Mouse (Mus musculus) MEL (cell line): ENCODE results near the gene D3Ertd751e. TPM values are rescaled to one million over a fixed set of nuclear protein-coding genes. Genes with fewer than 3 reads are reported as not detected.

Experiments
- DNase-seq: peaks from one replicate; pipeline ENCODE4 v3.0.0; 2011; ENCODE audit warnings: low read depth, low spot score
- H3K27ac ChIP-seq: 2 replicates; pipeline ENCODE4 v1.5.1; 2012; ENCODE audit warnings: low read depth, mild to moderate bottlenecking, control low read depth, low read length, moderate library complexity; ENCODE audit not compliant: control insufficient read depth
- H3K27me3 ChIP-seq, 2 experiments: fragments of 150-350 bp in 1 of 2; sonication (generic) in 1 of 2; 2 replicates each; pipeline ENCODE4 v1.6.1; 2012; ENCODE audit warnings: low read length in 2 of 2, mild to moderate bottlenecking in 2 of 2, improper control_type of control experiment in 1 of 2, moderate library complexity in 1 of 2; ENCODE audit not compliant: insufficient read depth in 2 of 2, control insufficient read depth in 1 of 2
- H3K36me3 ChIP-seq, 2 experiments: 2 replicates each; pipeline ENCODE4 v1.6.1; 2012 to 2014; ENCODE audit warnings: low read length in 2 of 2, improper control_type of control experiment in 1 of 2, inconsistent platforms in 1 of 2, mild to moderate bottlenecking in 1 of 2; ENCODE audit not compliant: insufficient read depth in 2 of 2, control insufficient read depth in 1 of 2
- H3K4me1 ChIP-seq, 2 experiments: fragments of 150-350 bp in 1 of 2; sonication (generic) in 1 of 2; 2 replicates each; pipeline ENCODE4 v1.6.1; 2012; ENCODE audit warnings: low read length in 2 of 2, improper control_type of control experiment in 1 of 2, mild to moderate bottlenecking in 1 of 2; ENCODE audit not compliant: insufficient read depth in 2 of 2, control insufficient read depth in 1 of 2
- H3K4me3 ChIP-seq, 2 experiments: fragments of 150-350 bp in 1 of 2; sonication (generic) in 1 of 2; 2 replicates each; pipeline ENCODE4 v1.5.1; 2012; ENCODE audit warnings: low read depth in 2 of 2, low read length in 2 of 2, mild to moderate bottlenecking in 2 of 2, moderate library complexity in 2 of 2, control low read depth in 1 of 2, improper control_type of control experiment in 1 of 2; ENCODE audit not compliant: control insufficient read depth in 1 of 2, insufficient read depth in 1 of 2
- H3K79me2 ChIP-seq: 2 replicates; pipeline ENCODE4 v1.6.1; 2012; ENCODE audit warnings: mild to moderate bottlenecking, low read length, moderate library complexity; ENCODE audit not compliant: control insufficient read depth, poor library complexity, insufficient read depth
- H3K9ac ChIP-seq: 2 replicates; pipeline ENCODE4 v1.6.1; 2012; ENCODE audit warnings: low read depth, mild to moderate bottlenecking, control low read depth, low read length, moderate library complexity; ENCODE audit not compliant: control insufficient read depth, poor library complexity, severe bottlenecking
- H3K9me3 ChIP-seq: fragments of 150-350 bp; sonication (generic); replicated peaks from 2 replicates; pipeline ENCODE4 v1.6.1; 2012; ENCODE audit warnings: mild to moderate bottlenecking, low read length, improper control_type of control experiment, moderate library complexity; ENCODE audit not compliant: insufficient read depth
- CHD1 ChIP-seq: IDR thresholded peaks from 2 replicates; pipeline ENCODE4 v1.6.1; 2012; ENCODE audit warnings: low read depth, mild to moderate bottlenecking, inconsistent platforms, low read length, improper control_type of control experiment
- CTCF ChIP-seq, 3 experiments: IDR thresholded peaks in 2 of 3; conservative IDR thresholded peaks in 1 of 3; 2 replicates each; pipeline ENCODE4 v1.5.1; 2011 to 2012; ENCODE audit warnings: low read length in 3 of 3, low read depth in 2 of 3, mild to moderate bottlenecking in 2 of 3, improper control_type of control experiment in 1 of 3, inconsistent platforms in 1 of 3, mixed read lengths in 1 of 3, moderate library complexity in 1 of 3; ENCODE audit not compliant: control insufficient read depth in 1 of 3, insufficient read depth in 1 of 3, poor library complexity in 1 of 3, severe bottlenecking in 1 of 3
- E2F4 ChIP-seq: IDR thresholded peaks from 2 replicates; pipeline ENCODE4 v1.6.1; 2011; ENCODE audit warnings: low read depth, low read length, improper control_type of control experiment, borderline replicate concordance
- EP300 ChIP-seq, 2 experiments: IDR thresholded peaks; 2 replicates each; pipeline ENCODE4 v1.6.1; 2011; ENCODE audit warnings: improper control_type of control experiment in 2 of 2, low read length in 2 of 2, low read depth in 1 of 2, mild to moderate bottlenecking in 1 of 2
- ETS1 ChIP-seq: IDR thresholded peaks from 2 replicates; pipeline ENCODE4 v1.6.1; 2012; ENCODE audit warnings: low read depth, mild to moderate bottlenecking, inconsistent platforms, low read length, improper control_type of control experiment, moderate library complexity
- GABPA ChIP-seq: IDR thresholded peaks from 2 replicates; pipeline ENCODE4 v1.6.1; 2012; ENCODE audit warnings: low read depth, mild to moderate bottlenecking, inconsistent platforms, low read length, improper control_type of control experiment, moderate library complexity
- GATA1 ChIP-seq: IDR thresholded peaks from 2 replicates; pipeline ENCODE4 v1.6.1; 2011; ENCODE audit warnings: low read depth, low read length, improper control_type of control experiment
- HCFC1 ChIP-seq: IDR thresholded peaks from 2 replicates; pipeline ENCODE4 v1.6.1; 2012; ENCODE audit warnings: low read depth, mild to moderate bottlenecking, inconsistent platforms, low read length, improper control_type of control experiment, moderate library complexity
- JUND ChIP-seq: IDR thresholded peaks from 2 replicates; pipeline ENCODE4 v1.6.1; 2011; ENCODE audit warnings: low read depth, mild to moderate bottlenecking, improper control_type of control experiment, low read length
- MAFK ChIP-seq: IDR thresholded peaks from 2 replicates; pipeline ENCODE4 v1.6.1; 2011; ENCODE audit warnings: low read depth, mild to moderate bottlenecking, low read length, improper control_type of control experiment, borderline replicate concordance
- MAX ChIP-seq: IDR thresholded peaks from 2 replicates; pipeline ENCODE4 v1.6.1; 2011; ENCODE audit warnings: low read length, improper control_type of control experiment
- NELFE ChIP-seq: IDR thresholded peaks from 2 replicates; pipeline ENCODE4 v1.6.1; 2011; ENCODE audit warnings: low read depth, low read length, improper control_type of control experiment
- NRF1 ChIP-seq: IDR thresholded peaks from 2 replicates; pipeline ENCODE4 v1.6.1; 2014; ENCODE audit warnings: low read depth, mild to moderate bottlenecking, inconsistent platforms, low read length, improper control_type of control experiment, moderate library complexity; ENCODE audit not compliant: poor library complexity, insufficient read depth, severe bottlenecking
- POLR2AphosphoS5 ChIP-seq: IDR thresholded peaks from 2 replicates; pipeline ENCODE4 v1.6.1; 2012; ENCODE audit warnings: low read depth, borderline replicate concordance, mild to moderate bottlenecking, inconsistent platforms, low read length, moderate library complexity, mixed read lengths
- RAD21 ChIP-seq: IDR thresholded peaks from 2 replicates; pipeline ENCODE4 v1.6.1; 2011; ENCODE audit warnings: mild to moderate bottlenecking, low read depth, low read length, improper control_type of control experiment
- RCOR1 ChIP-seq: IDR thresholded peaks from 2 replicates; pipeline ENCODE4 v1.6.1; 2012; ENCODE audit warnings: low read depth, mild to moderate bottlenecking, inconsistent platforms, low read length, improper control_type of control experiment
- SIN3A ChIP-seq: IDR thresholded peaks from 2 replicates; pipeline ENCODE4 v1.6.1; 2012; ENCODE audit warnings: low read length, improper control_type of control experiment, inconsistent platforms
- TBP ChIP-seq: IDR thresholded peaks from 2 replicates; pipeline ENCODE4 v1.8.0; 2011; ENCODE audit warnings: low read depth, low read length, improper control_type of control experiment
- UBTF ChIP-seq: IDR thresholded peaks from 2 replicates; pipeline ENCODE4 v1.6.1; 2012; ENCODE audit warnings: low read depth, mild to moderate bottlenecking, inconsistent platforms, low read length, improper control_type of control experiment, moderate library complexity, borderline replicate concordance; ENCODE audit not compliant: insufficient read depth
- USF2 ChIP-seq, 2 experiments: IDR thresholded peaks; 2 replicates each; pipeline ENCODE4 v1.6.1; 2011 to 2012; ENCODE audit warnings: improper control_type of control experiment in 2 of 2, low read length in 2 of 2, borderline replicate concordance in 1 of 2, inconsistent platforms in 1 of 2, low read depth in 1 of 2, mild to moderate bottlenecking in 1 of 2; ENCODE audit not compliant: insufficient read depth in 1 of 2
- ZC3H11A ChIP-seq: IDR thresholded peaks from 2 replicates; pipeline ENCODE4 v1.6.1; 2012; ENCODE audit warnings: low read depth, mild to moderate bottlenecking, inconsistent platforms, low read length, improper control_type of control experiment
- ZKSCAN1 ChIP-seq: IDR thresholded peaks from 2 replicates; pipeline ENCODE4 v1.6.1; 2012; ENCODE audit warnings: low read depth, mild to moderate bottlenecking, inconsistent platforms, low read length, improper control_type of control experiment, moderate library complexity
- ZMIZ1 ChIP-seq: IDR thresholded peaks from 2 replicates; pipeline ENCODE4 v1.6.1; 2012; ENCODE audit warnings: low read depth, mild to moderate bottlenecking, inconsistent platforms, low read length, improper control_type of control experiment, moderate library complexity
- ZNF384 ChIP-seq: IDR thresholded peaks from 2 replicates; pipeline ENCODE4 v1.6.1; 2012; ENCODE audit warnings: low read depth, mild to moderate bottlenecking, inconsistent platforms, low read length, improper control_type of control experiment
- polyA plus RNA-seq, 2 experiments: library from polyadenylated mRNA; stranded (reverse) in 1 of 2; unstranded in 1 of 2; fragments of >175 nt in 1 of 2; fragments of >200 nt in 1 of 2; gene quantifications; 2 replicates each; pipeline versions ENCODE4 v1.2.1 to v1.2.4; 2012; ENCODE audit warnings: low replicate concordance in 2 of 2, low read depth in 1 of 2; ENCODE audit not compliant: insufficient read length in 2 of 2, insufficient read depth in 1 of 2, missing spikeins in 1 of 2
- total RNA-seq: library from RNA; depleted of rRNA; stranded (reverse); fragments of 300-350 nt; gene quantifications from 2 replicates; pipeline ENCODE4 v1.2.3, GENCODE M21; 2012

Gene D3Ertd751e
- total and polyA plus RNA-seq, 3 experiments: 3.3 to 8.6 TPM; not detected in 1

DNA sequence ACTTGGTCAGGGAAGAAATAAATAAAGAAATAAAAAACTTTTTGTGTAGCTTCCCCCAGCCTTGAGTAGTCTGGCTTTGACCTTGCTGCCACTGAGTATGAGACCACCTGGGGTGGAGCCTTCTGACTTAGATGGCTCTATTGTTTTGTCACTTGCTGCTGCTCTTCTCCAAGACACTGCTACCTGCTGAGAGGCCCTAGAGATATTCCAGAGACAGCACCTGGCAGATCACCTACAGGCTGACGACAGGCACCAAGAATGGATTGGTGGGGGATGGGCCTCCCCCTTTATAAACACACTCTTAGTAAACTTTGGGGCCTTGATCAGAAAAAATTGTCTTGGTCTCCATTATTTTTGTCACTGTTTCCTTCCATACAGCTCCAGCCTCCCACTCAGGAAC, 46.7 kb upstream of the D3Ertd751e start:
- no peak for TF ChIP-seq E2F4
- H3K27ac ChIP-seq: no peak overlapping the region
- no peaks in the 10 kb centered on the region for H3K27me3 ChIP-seq
- H3K9me3 ChIP-seq: no peaks in the 10 kb centered on the region
- no peak overlapping the region for H3K9ac ChIP-seq
- H3K36me3 ChIP-seq: no peaks in the 10 kb centered on the region
- DNase-seq: no peak
- H3K4me3 ChIP-seq: no peak overlapping the region
- H3K4me1 ChIP-seq: no peaks in the 10 kb centered on the region
- H3K79me2 ChIP-seq: no peaks in the 10 kb centered on the region

DNA sequence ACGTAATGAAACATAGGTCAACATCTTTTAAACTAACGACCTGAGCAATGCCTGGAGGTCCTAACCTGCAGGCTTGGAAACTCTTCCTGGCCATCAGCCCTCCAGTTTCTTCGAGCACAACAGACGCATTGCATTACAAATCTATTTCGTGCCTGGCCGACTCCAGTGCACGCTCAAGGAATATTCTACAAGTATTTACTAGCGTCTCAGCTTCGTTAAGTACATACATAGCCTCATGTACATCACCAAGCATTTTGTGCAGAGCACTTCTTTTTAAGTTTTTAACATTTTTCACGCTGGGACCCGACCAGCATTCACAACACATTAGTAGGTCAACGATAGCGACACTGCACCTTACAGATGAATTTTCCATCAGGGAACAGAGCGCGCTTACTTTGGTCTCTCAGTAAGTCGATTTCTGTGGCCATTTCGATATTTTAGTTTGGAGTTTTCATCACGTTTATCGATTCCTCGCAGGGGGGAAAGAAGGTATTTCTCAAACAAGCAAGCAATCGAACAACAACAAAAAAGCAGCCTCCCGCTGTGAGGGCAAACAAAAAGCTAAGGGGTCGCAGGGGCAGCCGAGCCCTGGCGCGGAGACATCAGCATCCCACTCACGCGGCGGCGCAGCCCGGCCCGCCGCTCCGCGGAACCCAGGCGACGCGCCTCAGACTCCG, 672 bp upstream of the D3Ertd751e start:
- peak overlapping the region; percentile 83 to 90 for H3K4me3 ChIP-seq
- peaks cover 3% of the 10 kb centered on the region for H3K79me2 ChIP-seq
- TF ChIP-seq NRF1 (no peak), CHD1 (0 out of 2 replicates have a peak, but pooled peaks have one; percentile 77), MAFK (no peak), EP300 (IDR thresholded peaks at IDR 0.05; ENCODE audit: low read depth in 1 of 2, low read length in 2 of 2) (no peak), SIN3A (no peak; the same call in 1 of the 2 replicates), ZNF384 (no peak)
- H3K9ac ChIP-seq: peak overlapping the region; percentile 89
- no peaks in the 10 kb centered on the region for H3K4me1 ChIP-seq
- peaks cover 0 to 16% of the 10 kb centered on the region in 2 experiments; a peak in 2 of 4 replicates for H3K36me3 ChIP-seq
- no peaks in the 10 kb centered on the region for H3K27me3 ChIP-seq
- peak; percentile 65 for DNase-seq
- H3K9me3 ChIP-seq: no peaks in the 10 kb centered on the region
- H3K27ac ChIP-seq: peak overlapping the region; percentile 32

DNA sequence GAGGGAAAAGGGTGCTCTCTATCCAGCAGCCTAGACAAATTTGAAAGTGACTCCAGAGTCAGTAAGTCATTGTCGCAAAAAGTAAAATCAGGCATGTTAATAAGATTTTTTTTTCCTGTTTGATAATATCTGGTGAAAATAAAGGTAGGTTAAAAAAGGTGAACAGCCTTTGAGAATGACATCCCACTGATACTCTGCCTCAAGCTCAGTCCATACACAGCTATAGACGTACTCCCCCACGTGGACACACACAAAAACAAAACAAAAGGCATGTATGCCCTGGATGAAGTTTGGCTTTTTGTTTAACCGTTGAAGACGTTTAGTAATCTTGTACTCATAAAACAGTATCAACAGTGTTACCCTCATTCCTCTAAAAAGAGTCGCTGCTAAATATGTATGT, 1.0 kb downstream of the D3Ertd751e start:
- Histone ChIP-seq H3K4me1 (no peaks in the 10 kb centered on the region), H3K9ac (peak overlapping the region; percentile 90), H3K36me3 (peaks cover 0 to 16% of the 10 kb centered on the region in 2 experiments; a peak in 2 of 4 replicates), H3K4me3 (peak overlapping the region; percentile 14 to 88; a peak in 3 of 4 replicates), H3K27me3 (no peaks in the 10 kb centered on the region), H3K27ac (no peak overlapping the region), H3K9me3 (no peaks in the 10 kb centered on the region), H3K79me2 (peaks cover 3% of the 10 kb centered on the region)
- DNase-seq: peak; percentile 59
- TF ChIP-seq UBTF: no peak
- no peak for TF ChIP-seq ZKSCAN1
- TF ChIP-seq USF2 (IDR thresholded peaks at IDR 0.05; ENCODE audit: borderline replicate concordance in 1 of 2, insufficient read depth in 1 of 2, low read depth in 1 of 2, low read length in 2 of 2): no peak
- no peak for TF ChIP-seq GATA1
- no peak for TF ChIP-seq POLR2AphosphoS5
- no peak for TF ChIP-seq ETS1
- TF ChIP-seq CHD1: no peak
- no peak for TF ChIP-seq NRF1
- TF ChIP-seq GABPA: no peak
- no peak for TF ChIP-seq TBP
- TF ChIP-seq ZNF384: no peak
- no peak for TF ChIP-seq ZMIZ1
- no peak for TF ChIP-seq NELFE
- TF ChIP-seq JUND: no peak
- peak; percentile 35 for TF ChIP-seq RAD21
- peak; percentile 25 for TF ChIP-seq ZC3H11A
- peak; percentile 81 for TF ChIP-seq MAX
- no peak for TF ChIP-seq HCFC1
- TF ChIP-seq RCOR1: no peak
- peak in 2 of 3 experiments; percentile 12 to 50; a peak in 3 of 6 replicates for TF ChIP-seq CTCF (IDR thresholded peaks at IDR 0.05 in 2 of 3, conservative IDR thresholded peaks at IDR 0.05 in 1 of 3; ENCODE audit: control insufficient read depth in 1 of 3, insufficient read depth in 1 of 3, low read depth in 2 of 3, low read length in 3 of 3, poor library complexity in 1 of 3, severe bottlenecking in 1 of 3)
- TF ChIP-seq E2F4: no peak
